Mouse (Mus musculus): ENCODE data around the gene Tmem213. TPM values are rescaled to one million over a fixed set of nuclear protein-coding genes. Genes with fewer than 3 reads are reported as not detected.

Tmem213 gene
- polyA plus RNA-seq, 1 experiment from 2014 or later, result not detected

GRCm38 (mm10) chr6:38148626-38149025 lies 39.6 kb downstream of the Tmem213 start:
- Histone ChIP-seq H3K4me1 (ENCODE audit: control insufficient read depth, insufficient read depth, low read length) (peaks cover 4% of the 10 kb centered on the region; the same call in 1 of the 2 replicates), H3K9me3 (replicated peaks; ENCODE audit: control insufficient read depth, low read length) (no peaks in the 10 kb centered on the region), H3K27me3 (ENCODE audit: control insufficient read depth, insufficient read depth, low read length) (no peaks in the 10 kb centered on the region), H3K36me3 (replicated peaks; ENCODE audit: control insufficient read depth, insufficient read depth, low read depth, low read length) (peaks cover 11% of the 10 kb centered on the region), H3K4me2 (ENCODE audit: low read depth, low read length) (no peak overlapping the region), H3K27ac (replicated peaks; ENCODE audit: low read depth, low read length) (no peak overlapping the region), H3K4me3 (ENCODE audit: low read depth, low read length) (no peak overlapping the region), H3K9ac (replicated peaks; ENCODE audit: low read length) (no peak overlapping the region)
- WGBS, result 89% methylated on average over 10 of the region's 10 CpGs
- ATAC-seq (replicated peaks; ENCODE audit: insufficient number of reproducible peaks, low FRiP score, low TSS enrichment, low read depth), result no peak
- DNase-seq (ENCODE audit: low spot score), result no peak

- 85% methylated on average over 19 of the region's 19 CpGs for WGBS
- Histone ChIP-seq H3K27me3 (ENCODE audit: control insufficient read depth, insufficient read depth, low read length) (no peaks in the 10 kb centered on the region), H3K4me1 (ENCODE audit: control insufficient read depth, insufficient read depth, low read length) (peaks cover 4% of the 10 kb centered on the region; the same call in 1 of the 2 replicates), H3K9ac (replicated peaks; ENCODE audit: low read length) (no peak overlapping the region), H3K4me3 (ENCODE audit: low read depth, low read length) (no peak overlapping the region), H3K27ac (replicated peaks; ENCODE audit: low read depth, low read length) (no peak overlapping the region), H3K9me3 (replicated peaks; ENCODE audit: control insufficient read depth, low read length) (no peaks in the 10 kb centered on the region), H3K4me2 (ENCODE audit: low read depth, low read length) (no peak overlapping the region), H3K36me3 (replicated peaks; ENCODE audit: control insufficient read depth, insufficient read depth, low read depth, low read length) (peaks cover 11% of the 10 kb centered on the region)
- DNase-seq (ENCODE audit: low spot score), result no peak
- no peak for ATAC-seq (replicated peaks; ENCODE audit: insufficient number of reproducible peaks, low FRiP score, low TSS enrichment, low read depth)
Measured at GRCm38 (mm10) chr6:38149483-38149882, 40.4 kb downstream of the Tmem213 start.

- no peak for ATAC-seq (replicated peaks; ENCODE audit: insufficient number of reproducible peaks, low FRiP score, low TSS enrichment, low read depth)
- no peak overlapping the region for H3K4me2 ChIP-seq (ENCODE audit: low read depth, low read length)
- no peak overlapping the region for H3K9ac ChIP-seq (replicated peaks; ENCODE audit: low read length)
- no peaks in the 10 kb centered on the region for H3K27me3 ChIP-seq (ENCODE audit: control insufficient read depth, insufficient read depth, low read length)
- no peak overlapping the region for H3K4me3 ChIP-seq (ENCODE audit: low read depth, low read length)
- 82% methylated on average over 11 of the region's 11 CpGs for WGBS
- H3K4me1 ChIP-seq (ENCODE audit: control insufficient read depth, insufficient read depth, low read length), result peaks cover 4% of the 10 kb centered on the region
- DNase-seq (ENCODE audit: low spot score), result no peak
- H3K27ac ChIP-seq (replicated peaks; ENCODE audit: low read depth, low read length), result no peak overlapping the region
- H3K36me3 ChIP-seq (replicated peaks; ENCODE audit: control insufficient read depth, insufficient read depth, low read depth, low read length), result peaks cover 5% of the 10 kb centered on the region
- no peaks in the 10 kb centered on the region for H3K9me3 ChIP-seq (replicated peaks; ENCODE audit: control insufficient read depth, low read length)
Measured at GRCm38 (mm10) chr6:38152305-38152704, 43.2 kb downstream of the Tmem213 start.

GRCm38 (mm10) chr6:38156204-38156603 lies 47.1 kb downstream of the Tmem213 start:
- H3K4me1 ChIP-seq (ENCODE audit: control insufficient read depth, insufficient read depth, low read length), result no peaks in the 10 kb centered on the region; the same call in 1 of the 2 replicates
- H3K9ac ChIP-seq (replicated peaks; ENCODE audit: low read length), result no peak overlapping the region
- ATAC-seq (replicated peaks; ENCODE audit: insufficient number of reproducible peaks, low FRiP score, low TSS enrichment, low read depth) (no peak), DNase-seq (ENCODE audit: low spot score) (no peak)
- no peak overlapping the region for H3K27ac ChIP-seq (replicated peaks; ENCODE audit: low read depth, low read length)
- H3K9me3 ChIP-seq (replicated peaks; ENCODE audit: control insufficient read depth, low read length), result no peaks in the 10 kb centered on the region
- no peak overlapping the region for H3K4me2 ChIP-seq (ENCODE audit: low read depth, low read length)
- H3K36me3 ChIP-seq (replicated peaks; ENCODE audit: control insufficient read depth, insufficient read depth, low read depth, low read length), result no peaks in the 10 kb centered on the region; the same call in 1 of the 2 replicates
- WGBS, result 87% methylated on average over 5 of the region's 5 CpGs
- no peaks in the 10 kb centered on the region for H3K27me3 ChIP-seq (ENCODE audit: control insufficient read depth, insufficient read depth, low read length)
- H3K4me3 ChIP-seq (ENCODE audit: low read depth, low read length), result no peak overlapping the region

GRCm38 (mm10) chr6:38157925-38158324 lies 48.9 kb downstream of the Tmem213 start:
- H3K27me3 ChIP-seq (ENCODE audit: control insufficient read depth, insufficient read depth, low read length), result no peaks in the 10 kb centered on the region
- WGBS, result 79% methylated on average over 16 of the region's 16 CpGs
- H3K4me3 ChIP-seq (ENCODE audit: low read depth, low read length), result no peak overlapping the region
- no peak overlapping the region for H3K4me2 ChIP-seq (ENCODE audit: low read depth, low read length)
- H3K9ac ChIP-seq (replicated peaks; ENCODE audit: low read length), result no peak overlapping the region
- H3K27ac ChIP-seq (replicated peaks; ENCODE audit: low read depth, low read length), result no peak overlapping the region
- H3K4me1 ChIP-seq (ENCODE audit: control insufficient read depth, insufficient read depth, low read length), result no peaks in the 10 kb centered on the region; the same call in 1 of the 2 replicates
- no peaks in the 10 kb centered on the region; the same call in 1 of the 2 replicates for H3K36me3 ChIP-seq (replicated peaks; ENCODE audit: control insufficient read depth, insufficient read depth, low read depth, low read length)
- ATAC-seq (replicated peaks; ENCODE audit: insufficient number of reproducible peaks, low FRiP score, low TSS enrichment, low read depth), result no peak
- no peak for DNase-seq (ENCODE audit: low spot score)
- H3K9me3 ChIP-seq (replicated peaks; ENCODE audit: control insufficient read depth, low read length), result no peaks in the 10 kb centered on the region

DNA sequence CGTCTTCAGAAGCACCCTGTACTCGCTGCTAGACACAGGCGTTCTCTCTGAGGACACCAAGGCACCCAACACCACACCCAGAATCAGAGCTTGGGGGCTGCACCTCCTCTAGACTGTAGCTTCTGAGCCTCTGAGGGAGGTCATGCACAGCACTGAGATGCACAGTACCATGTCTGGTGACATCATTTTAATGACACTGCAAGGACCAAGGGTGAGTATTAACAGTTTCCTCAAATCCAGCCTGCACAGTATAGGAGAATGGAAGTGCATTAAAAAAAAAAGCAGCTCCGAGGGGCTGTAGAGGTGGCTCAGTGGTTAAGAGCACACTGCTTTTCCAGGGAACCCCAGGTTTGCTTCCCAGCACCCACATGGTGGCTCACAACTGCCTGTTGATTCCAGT lies 50.5 kb downstream of the Tmem213 start:
- Histone ChIP-seq H3K4me3 (ENCODE audit: low read depth, low read length) (no peak overlapping the region), H3K36me3 (replicated peaks; ENCODE audit: control insufficient read depth, insufficient read depth, low read depth, low read length) (no peaks in the 10 kb centered on the region; the same call in 1 of the 2 replicates), H3K9me3 (replicated peaks; ENCODE audit: control insufficient read depth, low read length) (no peaks in the 10 kb centered on the region), H3K27me3 (ENCODE audit: control insufficient read depth, insufficient read depth, low read length) (no peaks in the 10 kb centered on the region), H3K27ac (replicated peaks; ENCODE audit: low read depth, low read length) (no peak overlapping the region), H3K9ac (replicated peaks; ENCODE audit: low read length) (no peak overlapping the region), H3K4me2 (ENCODE audit: low read depth, low read length) (no peak overlapping the region), H3K4me1 (ENCODE audit: control insufficient read depth, insufficient read depth, low read length) (no peaks in the 10 kb centered on the region; the same call in 1 of the 2 replicates)
- 80% methylated on average over 4 of the region's 4 CpGs for WGBS
- ATAC-seq (replicated peaks; ENCODE audit: insufficient number of reproducible peaks, low FRiP score, low TSS enrichment, low read depth) (0 out of 2 replicates have a peak, but pooled peaks have one; percentile 25), DNase-seq (ENCODE audit: low spot score) (no peak)

GRCm38 (mm10) chr6:38160102-38160501 lies 51.0 kb downstream of the Tmem213 start:
- H3K4me2 ChIP-seq (ENCODE audit: low read depth, low read length), result no peak overlapping the region
- H3K4me3 ChIP-seq (ENCODE audit: low read depth, low read length), result no peak overlapping the region
- no peaks in the 10 kb centered on the region for H3K27me3 ChIP-seq (ENCODE audit: control insufficient read depth, insufficient read depth, low read length)
- H3K36me3 ChIP-seq (replicated peaks; ENCODE audit: control insufficient read depth, insufficient read depth, low read depth, low read length), result no peaks in the 10 kb centered on the region; the same call in 1 of the 2 replicates
- H3K9me3 ChIP-seq (replicated peaks; ENCODE audit: control insufficient read depth, low read length), result no peaks in the 10 kb centered on the region
- peaks cover 3% of the 10 kb centered on the region for H3K4me1 ChIP-seq (ENCODE audit: control insufficient read depth, insufficient read depth, low read length)
- 11% methylated on average over 3 of the region's 3 CpGs for WGBS
- H3K9ac ChIP-seq (replicated peaks; ENCODE audit: low read length), result no peak overlapping the region
- no peak for ATAC-seq (replicated peaks; ENCODE audit: insufficient number of reproducible peaks, low FRiP score, low TSS enrichment, low read depth)
- no peak overlapping the region for H3K27ac ChIP-seq (replicated peaks; ENCODE audit: low read depth, low read length)
- peak; percentile 97 for DNase-seq (ENCODE audit: low spot score)

DNA sequence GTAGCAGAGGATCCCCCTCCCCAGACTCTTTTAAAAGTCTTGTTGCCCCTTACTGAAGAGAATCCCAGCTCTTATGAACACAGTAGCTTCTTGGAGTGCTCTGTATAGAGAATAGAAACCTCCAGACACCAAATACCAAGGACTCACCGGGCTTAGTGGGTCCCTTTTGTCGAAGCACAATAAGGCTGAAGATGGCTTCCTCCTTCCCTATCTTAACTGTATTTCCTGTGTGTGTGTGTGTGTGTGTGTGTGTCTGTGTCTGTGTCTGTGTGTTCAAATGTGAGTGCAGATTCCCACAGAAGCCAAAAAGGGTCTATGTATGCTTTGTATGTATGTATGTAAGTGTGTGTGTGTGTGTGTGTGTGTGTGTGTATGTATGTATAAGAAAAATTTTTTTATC lies 51.5 kb downstream of the Tmem213 start:
- Histone ChIP-seq H3K4me1 (ENCODE audit: control insufficient read depth, insufficient read depth, low read length) (peaks cover 3% of the 10 kb centered on the region), H3K36me3 (replicated peaks; ENCODE audit: control insufficient read depth, insufficient read depth, low read depth, low read length) (no peaks in the 10 kb centered on the region; the same call in 1 of the 2 replicates)

More for the DNA sequence above, 51.5 kb downstream of the Tmem213 start:
- DNase-seq (ENCODE audit: low spot score), result no peak
- no peak overlapping the region for H3K9ac ChIP-seq (replicated peaks; ENCODE audit: low read length)
- H3K4me2 ChIP-seq (ENCODE audit: low read depth, low read length), result no peak overlapping the region
- 73% methylated on average over 2 of the region's 2 CpGs for WGBS
- H3K4me3 ChIP-seq (ENCODE audit: low read depth, low read length), result no peak overlapping the region
- H3K27ac ChIP-seq (replicated peaks; ENCODE audit: low read depth, low read length), result no peak overlapping the region
- no peaks in the 10 kb centered on the region for H3K9me3 ChIP-seq (replicated peaks; ENCODE audit: control insufficient read depth, low read length)
- no peaks in the 10 kb centered on the region for H3K27me3 ChIP-seq (ENCODE audit: control insufficient read depth, insufficient read depth, low read length)
- no peak for ATAC-seq (replicated peaks; ENCODE audit: insufficient number of reproducible peaks, low FRiP score, low TSS enrichment, low read depth)
